Mouse (Mus musculus): ENCODE data around the gene Intu.

DNA sequence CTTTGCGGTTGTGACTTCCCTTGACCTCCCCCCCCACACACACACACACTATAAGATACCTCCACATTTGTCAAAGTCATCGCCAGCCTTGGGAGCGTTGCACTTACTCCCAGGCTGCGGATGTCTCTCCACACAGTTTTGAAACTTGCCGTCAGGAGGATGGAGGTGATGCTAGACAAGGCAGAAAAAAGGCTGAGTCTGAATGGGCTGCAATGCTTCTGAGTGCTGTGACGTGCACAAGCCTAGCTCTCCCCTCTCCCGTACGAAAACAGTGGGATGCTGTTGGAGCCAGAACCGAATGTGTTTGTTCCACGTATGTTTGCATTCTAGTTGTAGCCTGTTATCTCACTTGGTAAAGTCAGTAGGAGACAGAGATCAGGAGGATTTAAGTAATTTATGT is 162.3 kb downstream of the Intu start:
- TF ChIP-seq POLR2A (IDR thresholded peaks at IDR 0.05; ENCODE audit: low read depth, low read length), result no peak
- TF ChIP-seq CTCF (IDR thresholded peaks at IDR 0.05; ENCODE audit: borderline replicate concordance, insufficient read depth, low read length), result no peak

Data from embryonic fibroblast, embryonic 13.5 days (primary cell).